Mouse (Mus musculus) thymus, postnatal 4 days (tissue): ENCODE measurements around the gene AU018091.
"Not testable (repeated sequence)": the region's sequence is repeated elsewhere in the genome, so short reads cannot be mapped to it uniquely, and the experiment has no call there.

Experiments
- DNase-seq: peaks from one replicate; pipeline ENCODE4 v3.0.0; 2021

Gene AU018091

GRCm38 (mm10) chr7:3168925-3169324 lies at the start of gene AU018091:
TSS of gene AU018091 (minus strand) at chr7:3169203.
- no peak for DNase-seq

GRCm38 (mm10) chr7:3217546-3218056 lies 48.6 kb upstream of the AU018091 start:
- DNase-seq, result no peak

GRCm38 (mm10) chr7:3216331-3216730 lies 47.3 kb upstream of the AU018091 start:
- no peak for DNase-seq

- DNase-seq, result no peak
These were observed 44.6 kb upstream of the AU018091 start for GRCm38 (mm10) chr7:3213557-3213956.

- DNase-seq, result no peak
These were observed 44.2 kb upstream of the AU018091 start for GRCm38 (mm10) chr7:3213156-3213555.

GRCm38 (mm10) chr7:3212002-3212790 lies 43.2 kb upstream of the AU018091 start:
- no peak for DNase-seq

GRCm38 (mm10) chr7:3211518-3211917 lies 42.5 kb upstream of the AU018091 start:
- no peak for DNase-seq

GRCm38 (mm10) chr7:3210605-3211004 lies 41.6 kb upstream of the AU018091 start:
- no peak for DNase-seq

- DNase-seq, result no peak
These were observed 37.5 kb upstream of the AU018091 start for GRCm38 (mm10) chr7:3206520-3206919.

- no peak for DNase-seq
These were observed 35.6 kb upstream of the AU018091 start for GRCm38 (mm10) chr7:3204628-3205027.

GRCm38 (mm10) chr7:3203890-3204289 lies 34.9 kb upstream of the AU018091 start:
- no peak for DNase-seq

- DNase-seq, result no peak
These were observed 32.2 kb upstream of the AU018091 start for GRCm38 (mm10) chr7:3201134-3201705.

- DNase-seq, result peak; percentile 22
These were observed 29.9 kb upstream of the AU018091 start for GRCm38 (mm10) chr7:3198884-3199283.

GRCm38 (mm10) chr7:3195850-3196249 lies 26.8 kb upstream of the AU018091 start:
- DNase-seq, result no peak

- DNase-seq, result no peak
These were observed 25.5 kb upstream of the AU018091 start for GRCm38 (mm10) chr7:3194531-3194930.

GRCm38 (mm10) chr7:3193905-3194304 lies 24.9 kb upstream of the AU018091 start:
- peak; percentile 32 for DNase-seq

- DNase-seq, result no peak
These were observed 24.1 kb upstream of the AU018091 start for GRCm38 (mm10) chr7:3193049-3193632.

- no peak for DNase-seq
These were observed 23.0 kb upstream of the AU018091 start for GRCm38 (mm10) chr7:3191971-3192498.

- DNase-seq, result not testable (repeated sequence)
These were observed 17.7 kb upstream of the AU018091 start for GRCm38 (mm10) chr7:3186726-3187125.

GRCm38 (mm10) chr7:3186136-3186535 lies 17.1 kb upstream of the AU018091 start:
- DNase-seq, result no peak

- DNase-seq, result no peak
These were observed 15.4 kb upstream of the AU018091 start for GRCm38 (mm10) chr7:3184394-3184793.

- not testable (repeated sequence) for DNase-seq
These were observed 12.0 kb upstream of the AU018091 start for GRCm38 (mm10) chr7:3180958-3181357.

GRCm38 (mm10) chr7:3168296-3168695 lies 707 bp downstream of the AU018091 start:
- no peak for DNase-seq

- DNase-seq, result no peak
These were observed 2.7 kb downstream of the AU018091 start for GRCm38 (mm10) chr7:3166270-3166669.
